Mouse (Mus musculus): ENCODE measurements around the gene Ngrn. TPM values are rescaled to one million over a fixed set of nuclear protein-coding genes. Genes with fewer than 3 reads are reported as not detected.

Gene Ngrn
- polyA plus RNA-seq, 1 experiment = 55.6 TPM

GRCm38 (mm10) chr7:80230196-80230595 is 30.8 kb upstream of the Ngrn start:
- no peaks in the 10 kb centered on the region; the same call in 1 of the 2 replicates for H3K4me1 ChIP-seq (ENCODE audit: control insufficient read depth, insufficient read depth, low read length)
- no peak overlapping the region for H3K4me3 ChIP-seq (ENCODE audit: insufficient read depth, low read length)
- TF ChIP-seq POLR2A (IDR thresholded peaks at IDR 0.05; ENCODE audit: extremely low read depth, insufficient read depth, low read length) (no peak), CTCF (IDR thresholded peaks at IDR 0.05; ENCODE audit: extremely low read depth, insufficient read depth, low read length) (no peak)
- no peak overlapping the region for H3K27ac ChIP-seq (ENCODE audit: insufficient read depth, low read length)

GRCm38 (mm10) chr7:80231971-80232488 is 29.0 kb upstream of the Ngrn start:
- H3K4me3 ChIP-seq (ENCODE audit: insufficient read depth, low read length) = peak overlapping the region; percentile 66
- no peaks in the 10 kb centered on the region; the same call in 1 of the 2 replicates for H3K4me1 ChIP-seq (ENCODE audit: control insufficient read depth, insufficient read depth, low read length)
- no peak for TF ChIP-seq POLR2A (IDR thresholded peaks at IDR 0.05; ENCODE audit: extremely low read depth, insufficient read depth, low read length)
- no peak for TF ChIP-seq CTCF (IDR thresholded peaks at IDR 0.05; ENCODE audit: extremely low read depth, insufficient read depth, low read length)
- no peak overlapping the region for H3K27ac ChIP-seq (ENCODE audit: insufficient read depth, low read length)

GRCm38 (mm10) chr7:80232489-80233029 is 28.5 kb upstream of the Ngrn start, which contains the start of the genes Cib1 and Gdpgp1:
Cib1 (minus strand) TSS chr7:80232813.
Gdpgp1 (plus strand) TSS chr7:80232865.
- Histone ChIP-seq H3K27ac (ENCODE audit: insufficient read depth, low read length) (no peak within 1 kb of the TSS), H3K4me1 (ENCODE audit: control insufficient read depth, insufficient read depth, low read length) (no peaks in the 10 kb centered on the region; the same call in 1 of the 2 replicates), H3K4me3 (ENCODE audit: insufficient read depth, low read length) (peak within 1 kb of the TSS; percentile 66)
- TF ChIP-seq POLR2A (IDR thresholded peaks at IDR 0.05; ENCODE audit: extremely low read depth, insufficient read depth, low read length) = peak; percentile 94
- TF ChIP-seq CTCF (IDR thresholded peaks at IDR 0.05; ENCODE audit: extremely low read depth, insufficient read depth, low read length) = no peak

GRCm38 (mm10) chr7:80233799-80234198 is 27.2 kb upstream of the Ngrn start:
- TF ChIP-seq POLR2A (IDR thresholded peaks at IDR 0.05; ENCODE audit: extremely low read depth, insufficient read depth, low read length) = no peak
- TF ChIP-seq CTCF (IDR thresholded peaks at IDR 0.05; ENCODE audit: extremely low read depth, insufficient read depth, low read length) = no peak
- Histone ChIP-seq H3K4me3 (ENCODE audit: insufficient read depth, low read length) (peak overlapping the region; percentile 31; the same call in 1 of the 2 replicates), H3K27ac (ENCODE audit: insufficient read depth, low read length) (no peak overlapping the region), H3K4me1 (ENCODE audit: control insufficient read depth, insufficient read depth, low read length) (no peaks in the 10 kb centered on the region; the same call in 1 of the 2 replicates)

GRCm38 (mm10) chr7:80238542-80238941 is 22.5 kb upstream of the Ngrn start:
- no peak overlapping the region for H3K27ac ChIP-seq (ENCODE audit: insufficient read depth, low read length)
- TF ChIP-seq POLR2A (IDR thresholded peaks at IDR 0.05; ENCODE audit: extremely low read depth, insufficient read depth, low read length) = no peak
- no peak for TF ChIP-seq CTCF (IDR thresholded peaks at IDR 0.05; ENCODE audit: extremely low read depth, insufficient read depth, low read length)
- no peak overlapping the region for H3K4me3 ChIP-seq (ENCODE audit: insufficient read depth, low read length)
- H3K4me1 ChIP-seq (ENCODE audit: control insufficient read depth, insufficient read depth, low read length) = no peaks in the 10 kb centered on the region; the same call in 1 of the 2 replicates

GRCm38 (mm10) chr7:80241661-80242060 is 19.4 kb upstream of the Ngrn start:
- Histone ChIP-seq H3K4me1 (ENCODE audit: control insufficient read depth, insufficient read depth, low read length) (no peaks in the 10 kb centered on the region), H3K4me3 (ENCODE audit: insufficient read depth, low read length) (no peak overlapping the region), H3K27ac (ENCODE audit: insufficient read depth, low read length) (no peak overlapping the region)
- TF ChIP-seq POLR2A (IDR thresholded peaks at IDR 0.05; ENCODE audit: extremely low read depth, insufficient read depth, low read length) (no peak), CTCF (IDR thresholded peaks at IDR 0.05; ENCODE audit: extremely low read depth, insufficient read depth, low read length) (no peak)

GRCm38 (mm10) chr7:80244851-80245250 is 16.2 kb upstream of the Ngrn start:
- no peak overlapping the region for H3K27ac ChIP-seq (ENCODE audit: insufficient read depth, low read length)
- no peak overlapping the region for H3K4me3 ChIP-seq (ENCODE audit: insufficient read depth, low read length)
- TF ChIP-seq CTCF (IDR thresholded peaks at IDR 0.05; ENCODE audit: extremely low read depth, insufficient read depth, low read length) (no peak), POLR2A (IDR thresholded peaks at IDR 0.05; ENCODE audit: extremely low read depth, insufficient read depth, low read length) (no peak)
- H3K4me1 ChIP-seq (ENCODE audit: control insufficient read depth, insufficient read depth, low read length) = no peaks in the 10 kb centered on the region

- Histone ChIP-seq H3K27ac (ENCODE audit: insufficient read depth, low read length) (0 out of 2 replicates have a peak within 1 kb of the TSS, but pooled peaks have one; percentile 29), H3K4me3 (ENCODE audit: insufficient read depth, low read length) (peak within 1 kb of the TSS; percentile 50), H3K4me1 (ENCODE audit: control insufficient read depth, insufficient read depth, low read length) (no peaks in the 10 kb centered on the region)
- TF ChIP-seq CTCF (IDR thresholded peaks at IDR 0.05; ENCODE audit: extremely low read depth, insufficient read depth, low read length) (no peak), POLR2A (IDR thresholded peaks at IDR 0.05; ENCODE audit: extremely low read depth, insufficient read depth, low read length) (0 out of 2 replicates have a peak, but pooled peaks have one; percentile 48)
Measured at GRCm38 (mm10) chr7:80246148-80246721, 14.8 kb upstream of the Ngrn start, which contains the start of gene Ttll13. Ttll13 (plus strand) TSS chr7:80246376.

- H3K4me1 ChIP-seq (ENCODE audit: control insufficient read depth, insufficient read depth, low read length) = no peaks in the 10 kb centered on the region
- no peak overlapping the region for H3K27ac ChIP-seq (ENCODE audit: insufficient read depth, low read length)
- H3K4me3 ChIP-seq (ENCODE audit: insufficient read depth, low read length) = peak overlapping the region; percentile 50; the same call in 1 of the 2 replicates
- no peak for TF ChIP-seq CTCF (IDR thresholded peaks at IDR 0.05; ENCODE audit: extremely low read depth, insufficient read depth, low read length)
- no peak for TF ChIP-seq POLR2A (IDR thresholded peaks at IDR 0.05; ENCODE audit: extremely low read depth, insufficient read depth, low read length)
Measured at GRCm38 (mm10) chr7:80246859-80247258, 14.2 kb upstream of the Ngrn start.

All from cortical plate, adult 2 months (tissue).